Mouse (Mus musculus) large intestine, adult 2 months (tissue): Measurements from ENCODE around the gene 1110032A03Rik. TPM values are rescaled to one million over a fixed set of nuclear protein-coding genes. Genes with fewer than 3 reads are reported as not detected.

ENCODE experiments used
- DNase-seq: peaks from one replicate; pipeline ENCODE4 v3.0.0-alpha.2; 2012; ENCODE audit warnings: low read depth, low spot score
- WGBS: fragments of 180-500 bp; shearing (Covaris S2); methylation state at CpG from one replicate; pipeline ENCODE4 v1.1.7; 2018; 5-methylcytosine and 5-hydroxymethylcytosine counted together
- polyA plus RNA-seq: library from polyadenylated mRNA; depleted of rRNA; stranded (reverse); fragments of >200 nt; gene quantifications from 2 replicates; pipeline ENCODE4 v1.2.3, GENCODE M21; 2012; rRNA removed

1110032A03Rik gene
- polyA plus RNA-seq, result 28.4 and 36.1 TPM in 2 replicates

GRCm38 (mm10) chr9:50774991-50775612, at the start of gene 1110032A03Rik, which contains the start of gene Alg9:
TSS of gene 1110032A03Rik (minus strand) at chr9:50775520.
TSS of gene Alg9 (plus strand) at chr9:50775019.
- WGBS, result under 1% methylated on average over 47 of the region's 51 CpGs
- DNase-seq, result peak; percentile 53

GRCm38 (mm10) chr9:50823779-50824453, 48.6 kb upstream of the 1110032A03Rik start:
- DNase-seq, result no peak
- 90% methylated on average over 11 of the region's 11 CpGs for WGBS

GRCm38 (mm10) chr9:50822216-50822615, 46.9 kb upstream of the 1110032A03Rik start:
- 96% methylated on average over 5 of the region's 5 CpGs for WGBS
- DNase-seq, result no peak

GRCm38 (mm10) chr9:50821651-50822050, 46.3 kb upstream of the 1110032A03Rik start:
- WGBS, result 64% methylated on average over 6 of the region's 6 CpGs
- peak; percentile 22 for DNase-seq

- DNase-seq, result no peak
- 81% methylated on average over 6 of the region's 6 CpGs for WGBS
Observed at GRCm38 (mm10) chr9:50819716-50820115, 44.4 kb upstream of the 1110032A03Rik start.

- no peak for DNase-seq
- WGBS, result 88% methylated on average over 6 of the region's 6 CpGs
Observed at GRCm38 (mm10) chr9:50818050-50818449, 42.7 kb upstream of the 1110032A03Rik start.

GRCm38 (mm10) chr9:50816512-50816911, 41.2 kb upstream of the 1110032A03Rik start:
- WGBS, result 100% methylated on average over 1 of the region's 1 CpGs
- DNase-seq, result no peak

GRCm38 (mm10) chr9:50815666-50816065, 40.3 kb upstream of the 1110032A03Rik start:
- no peak for DNase-seq
- 88% methylated on average over 4 of the region's 4 CpGs for WGBS

- no peak for DNase-seq
- WGBS, result 96% methylated on average over 5 of the region's 5 CpGs
Observed at GRCm38 (mm10) chr9:50813796-50814195, 38.5 kb upstream of the 1110032A03Rik start.

- 81% methylated on average over 2 of the region's 2 CpGs for WGBS
Observed at GRCm38 (mm10) chr9:50811746-50812145, 36.4 kb upstream of the 1110032A03Rik start.

GRCm38 (mm10) chr9:50811187-50811586, 35.9 kb upstream of the 1110032A03Rik start:
- no peak for DNase-seq
- 93% methylated on average over 7 of the region's 7 CpGs for WGBS

More at GRCm38 (mm10) chr9:50811746-50812145, 36.4 kb upstream of the 1110032A03Rik start:
- no peak for DNase-seq

- 92% methylated on average over 13 of the region's 13 CpGs for WGBS
- DNase-seq, result no peak
Observed at GRCm38 (mm10) chr9:50809146-50809545, 33.8 kb upstream of the 1110032A03Rik start.

- 91% methylated on average over 6 of the region's 6 CpGs for WGBS
- DNase-seq, result no peak
Observed at GRCm38 (mm10) chr9:50808471-50808870, 33.2 kb upstream of the 1110032A03Rik start.

GRCm38 (mm10) chr9:50803055-50803671, 27.8 kb upstream of the 1110032A03Rik start:
- WGBS, result 87% methylated on average over 7 of the region's 7 CpGs
- no peak for DNase-seq

GRCm38 (mm10) chr9:50800985-50801384, 25.7 kb upstream of the 1110032A03Rik start:
- DNase-seq, result peak; percentile 10
- WGBS, result 74% methylated on average over 2 of the region's 2 CpGs

GRCm38 (mm10) chr9:50798368-50798767, 23.0 kb upstream of the 1110032A03Rik start:
- WGBS, result 76% methylated on average over 5 of the region's 5 CpGs

GRCm38 (mm10) chr9:50797641-50798040, 22.3 kb upstream of the 1110032A03Rik start:
- no peak for DNase-seq
- WGBS, result 95% methylated on average over 7 of the region's 7 CpGs

More at GRCm38 (mm10) chr9:50798368-50798767, 23.0 kb upstream of the 1110032A03Rik start:
- DNase-seq, result no peak

- DNase-seq, result no peak
- WGBS, result 91% methylated on average over 8 of the region's 8 CpGs
Observed at GRCm38 (mm10) chr9:50796776-50797175, 21.5 kb upstream of the 1110032A03Rik start.

- WGBS, result 91% methylated on average over 3 of the region's 3 CpGs
- DNase-seq, result no peak
Observed at GRCm38 (mm10) chr9:50795266-50795665, 19.9 kb upstream of the 1110032A03Rik start.

- no peak for DNase-seq
- WGBS, result 90% methylated on average over 2 of the region's 2 CpGs
Observed at GRCm38 (mm10) chr9:50782155-50782554, 6.8 kb upstream of the 1110032A03Rik start.
